Mouse (Mus musculus): ENCODE data around the gene Wdr93. TPM values are rescaled to one million over a fixed set of nuclear protein-coding genes. Genes with fewer than 3 reads are reported as not detected.

The Wdr93 gene
- 0.04 TPM for polyA plus RNA-seq (2012; fragmentation: generic; extraction: Trizol)
- long read RNA-seq, experiment 1: 0 reads
- long read RNA-seq, experiment 2: 0 reads

DNA sequence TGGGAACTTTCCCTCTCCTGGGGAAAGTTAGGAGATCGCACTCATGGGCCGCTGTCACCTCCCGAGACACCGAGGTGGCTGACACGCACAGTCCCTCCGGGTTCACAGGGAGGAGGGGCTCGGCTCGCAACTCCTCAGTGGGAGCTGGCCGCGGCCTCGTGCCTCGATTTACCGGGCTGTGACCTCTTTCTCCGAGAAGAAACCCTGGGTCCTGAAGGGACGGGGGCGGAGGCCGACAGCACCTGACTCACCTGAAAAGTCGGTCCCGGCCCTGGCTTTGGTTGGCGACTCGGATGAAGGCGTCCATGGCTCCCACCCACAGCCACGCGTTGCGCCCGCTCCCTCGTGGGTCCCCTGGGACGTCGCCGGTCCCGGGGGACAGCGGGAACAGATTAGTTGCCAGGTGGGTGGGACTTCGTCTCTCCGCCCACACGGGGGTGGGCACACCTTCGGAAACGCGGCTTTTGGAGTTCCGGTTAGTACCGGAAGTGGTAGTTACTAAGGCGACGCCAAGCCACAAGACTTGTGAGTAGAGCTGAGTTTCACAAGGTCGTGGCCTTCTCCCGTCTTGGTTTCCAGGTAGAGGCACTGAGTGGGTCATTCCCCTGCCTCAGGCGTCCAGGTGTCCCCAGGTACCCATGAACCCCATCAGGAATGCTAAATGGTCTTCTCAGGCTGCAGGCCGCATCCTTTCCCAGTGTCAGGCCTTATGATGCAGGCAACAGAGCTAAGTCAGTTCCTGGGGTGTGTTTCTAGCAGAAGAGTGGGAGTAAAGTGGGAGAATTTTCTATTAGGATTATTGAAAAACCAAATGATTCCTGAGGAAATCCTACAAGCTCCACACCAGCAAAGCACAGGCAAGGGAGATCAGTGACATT lies at the start of gene Wdr93, which contains the start of gene Pex11a:
Wdr93 (plus strand) TSS at position 505 of the 878 bp plus-strand sequence.
Pex11a (minus strand) TSS at position 473 of the 878 bp plus-strand sequence.
- peak within 1 kb of the TSS; percentile 81 for H3ac ChIP-seq (ENCODE audit: control insufficient read depth, insufficient read length, low read depth)
- no peaks in the 10 kb centered on the region for H3K79me3 ChIP-seq (ENCODE audit: low read depth)
- H3K79me2 ChIP-seq (ENCODE audit: control insufficient read depth, insufficient read depth): no peaks in the 10 kb centered on the region
- TF ChIP-seq MYOD1 (IDR thresholded peaks at IDR 0.05; ENCODE audit: control insufficient read depth, insufficient read length, low read depth) (no peak), FOSL1 (IDR thresholded peaks at IDR 0.05; ENCODE audit: insufficient read depth, low read length, poor library complexity, severe bottlenecking) (no peak), CEBPB (IDR thresholded peaks at IDR 0.05; ENCODE audit: low read depth) (no peak), MAX (IDR thresholded peaks at IDR 0.05) (no peak), MYOG (IDR thresholded peaks at IDR 0.05; ENCODE audit: control insufficient read depth, extremely low read depth, insufficient read length) (no peak)
- H3K27me3 ChIP-seq (ENCODE audit: control insufficient read depth, insufficient read depth, insufficient read length): no peaks in the 10 kb centered on the region
- no peaks in the 10 kb centered on the region for H3K36me3 ChIP-seq (ENCODE audit: control insufficient read depth, insufficient read depth)
- H3K4me3 ChIP-seq (ENCODE audit: insufficient read depth, poor library complexity, severe bottlenecking): peak within 1 kb of the TSS; percentile 45

DNA sequence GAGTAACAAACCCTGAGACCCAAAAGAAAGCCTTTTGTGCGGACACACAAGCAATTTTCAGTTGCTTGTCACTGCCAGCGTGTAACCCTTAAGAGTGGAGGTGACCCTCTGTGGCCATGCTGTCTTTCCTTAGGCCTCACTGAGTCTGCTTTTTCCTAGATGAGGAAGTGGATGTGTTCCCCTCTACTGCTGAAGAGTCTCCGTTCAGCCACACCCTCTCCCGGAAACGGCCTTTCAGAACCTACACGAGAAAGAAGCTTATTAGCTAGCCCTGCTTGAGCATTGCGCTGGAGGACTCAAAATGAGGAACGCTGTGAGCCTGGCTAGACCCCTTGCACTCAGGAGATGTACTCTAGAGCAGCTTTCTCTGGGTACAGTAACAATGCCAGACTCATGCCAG lies 46.5 kb upstream of the Wdr93 start:
- Histone ChIP-seq H3K79me3 (ENCODE audit: low read depth) (no peaks in the 10 kb centered on the region), H3K27me3 (ENCODE audit: control insufficient read depth, insufficient read depth, insufficient read length) (no peaks in the 10 kb centered on the region), H3K79me2 (ENCODE audit: control insufficient read depth, insufficient read depth) (no peaks in the 10 kb centered on the region), H3K4me3 (ENCODE audit: insufficient read depth, poor library complexity, severe bottlenecking) (no peak overlapping the region), H3ac (ENCODE audit: control insufficient read depth, insufficient read length, low read depth) (no peak overlapping the region), H3K36me3 (ENCODE audit: control insufficient read depth, insufficient read depth) (peaks cover 54% of the 10 kb centered on the region)
- TF ChIP-seq FOSL1 (IDR thresholded peaks at IDR 0.05; ENCODE audit: insufficient read depth, low read length, poor library complexity, severe bottlenecking) (no peak), CEBPB (IDR thresholded peaks at IDR 0.05; ENCODE audit: low read depth) (no peak), USF1 (IDR thresholded peaks at IDR 0.05; ENCODE audit: low read depth) (no peak), MYOD1 (IDR thresholded peaks at IDR 0.05; ENCODE audit: control insufficient read depth, insufficient read length, low read depth) (no peak), MYOG (IDR thresholded peaks at IDR 0.05; ENCODE audit: control insufficient read depth, extremely low read depth, insufficient read length) (no peak), CTCF (IDR thresholded peaks at IDR 0.05; ENCODE audit: control insufficient read depth, insufficient read depth, insufficient read length) (no peak), MAX (IDR thresholded peaks at IDR 0.05) (no peak)

DNA sequence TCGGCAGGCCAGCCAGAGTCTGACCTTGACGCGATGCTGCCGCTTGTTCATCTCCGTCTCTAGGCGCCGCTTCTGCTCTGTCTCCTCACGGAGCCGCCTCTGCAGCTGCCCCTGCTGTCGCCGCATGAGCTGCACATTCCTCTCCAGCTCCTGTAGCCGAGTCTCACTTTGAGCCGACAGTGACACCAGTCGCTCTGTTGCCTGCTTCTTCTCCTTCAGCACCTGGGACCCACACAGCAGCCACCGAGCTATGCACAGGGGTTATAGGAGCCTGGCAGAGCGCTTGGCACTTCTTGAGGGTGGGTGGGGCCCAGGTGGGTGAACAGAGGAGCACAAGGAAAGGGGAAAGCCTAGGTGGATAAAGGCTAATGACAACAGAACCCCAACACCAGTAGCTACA lies 40.2 kb upstream of the Wdr93 start:
- Histone ChIP-seq H3K36me3 (ENCODE audit: control insufficient read depth, insufficient read depth) (peaks cover 16% of the 10 kb centered on the region), H3K79me3 (ENCODE audit: low read depth) (no peaks in the 10 kb centered on the region), H3K27me3 (ENCODE audit: control insufficient read depth, insufficient read depth, insufficient read length) (no peaks in the 10 kb centered on the region), H3K79me2 (ENCODE audit: control insufficient read depth, insufficient read depth) (no peaks in the 10 kb centered on the region), H3ac (ENCODE audit: control insufficient read depth, insufficient read length, low read depth) (no peak overlapping the region), H3K4me3 (ENCODE audit: insufficient read depth, poor library complexity, severe bottlenecking) (no peak overlapping the region)
- no peak for TF ChIP-seq MYOG (IDR thresholded peaks at IDR 0.05; ENCODE audit: control insufficient read depth, extremely low read depth, insufficient read length)
- TF ChIP-seq USF1 (IDR thresholded peaks at IDR 0.05; ENCODE audit: low read depth): no peak
- no peak for TF ChIP-seq CEBPB (IDR thresholded peaks at IDR 0.05; ENCODE audit: low read depth)
- TF ChIP-seq MYOD1 (IDR thresholded peaks at IDR 0.05; ENCODE audit: control insufficient read depth, insufficient read length, low read depth): no peak
- TF ChIP-seq MAX (IDR thresholded peaks at IDR 0.05): no peak
- TF ChIP-seq CTCF (IDR thresholded peaks at IDR 0.05; ENCODE audit: control insufficient read depth, insufficient read depth, insufficient read length): no peak
- TF ChIP-seq FOSL1 (IDR thresholded peaks at IDR 0.05; ENCODE audit: insufficient read depth, low read length, poor library complexity, severe bottlenecking): no peak

DNA sequence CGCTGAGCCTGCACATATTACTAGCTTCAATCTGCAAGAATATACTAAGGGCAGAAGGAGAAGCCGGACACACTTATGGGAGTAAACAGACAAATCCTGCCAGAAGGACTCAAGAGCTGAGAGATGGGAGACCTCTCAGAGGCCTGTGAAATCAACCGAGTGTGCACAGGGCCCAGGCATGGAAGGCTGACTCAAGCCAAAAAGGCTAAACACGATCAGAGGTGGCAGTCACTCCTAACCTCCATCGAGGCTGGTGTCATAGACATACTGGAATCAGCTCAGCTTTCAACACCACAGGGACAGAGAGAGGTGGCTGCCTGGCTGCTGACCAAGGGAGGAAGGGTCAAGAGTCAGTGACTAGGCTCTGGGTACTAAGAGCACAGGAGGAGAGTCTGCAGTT lies 37.8 kb upstream of the Wdr93 start:
- H3K36me3 ChIP-seq (ENCODE audit: control insufficient read depth, insufficient read depth): peaks cover 14% of the 10 kb centered on the region

DNA sequence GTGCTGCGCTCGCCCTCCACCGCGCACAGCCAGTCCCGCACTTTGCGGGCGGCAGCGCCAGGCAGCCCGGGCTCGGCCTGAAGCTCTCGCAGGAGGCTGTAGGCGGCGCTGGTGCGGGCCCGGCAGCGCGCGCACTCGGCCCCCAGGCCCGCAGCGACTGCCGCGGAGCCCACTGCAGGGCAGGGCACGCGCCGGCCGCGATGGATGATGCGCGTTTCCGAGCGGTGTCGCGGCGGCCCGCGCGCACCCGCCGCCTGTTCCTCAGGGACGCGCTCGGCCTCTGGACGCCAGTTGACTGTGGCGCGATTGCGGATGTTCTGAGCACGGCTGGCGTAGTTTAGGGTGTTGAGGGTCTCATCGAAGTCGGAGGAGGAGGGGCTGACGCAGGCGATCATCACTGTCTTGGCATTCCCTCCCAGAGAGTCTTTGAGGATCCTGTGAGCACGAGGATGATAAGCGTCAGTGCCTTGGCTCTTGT lies 32.8 kb upstream of the Wdr93 start:
- no peaks in the 10 kb centered on the region for H3K36me3 ChIP-seq (ENCODE audit: control insufficient read depth, insufficient read depth)
- H3ac ChIP-seq (ENCODE audit: control insufficient read depth, insufficient read length, low read depth): no peak overlapping the region
- TF ChIP-seq USF1 (IDR thresholded peaks at IDR 0.05; ENCODE audit: low read depth) (no peak), MYOD1 (IDR thresholded peaks at IDR 0.05; ENCODE audit: control insufficient read depth, insufficient read length, low read depth) (no peak), FOSL1 (IDR thresholded peaks at IDR 0.05; ENCODE audit: insufficient read depth, low read length, poor library complexity, severe bottlenecking) (no peak), MYOG (IDR thresholded peaks at IDR 0.05; ENCODE audit: control insufficient read depth, extremely low read depth, insufficient read length) (no peak), MAX (IDR thresholded peaks at IDR 0.05) (no peak), CEBPB (IDR thresholded peaks at IDR 0.05; ENCODE audit: low read depth) (no peak), CTCF (IDR thresholded peaks at IDR 0.05; ENCODE audit: control insufficient read depth, insufficient read depth, insufficient read length) (no peak)

More for the DNA sequence above, 37.8 kb upstream of the Wdr93 start:
- no peaks in the 10 kb centered on the region for H3K27me3 ChIP-seq (ENCODE audit: control insufficient read depth, insufficient read depth, insufficient read length)
- TF ChIP-seq MAX (IDR thresholded peaks at IDR 0.05): no peak
- no peak for TF ChIP-seq FOSL1 (IDR thresholded peaks at IDR 0.05; ENCODE audit: insufficient read depth, low read length, poor library complexity, severe bottlenecking)
- no peak overlapping the region for H3K4me3 ChIP-seq (ENCODE audit: insufficient read depth, poor library complexity, severe bottlenecking)
- H3K79me2 ChIP-seq (ENCODE audit: control insufficient read depth, insufficient read depth): no peaks in the 10 kb centered on the region
- H3ac ChIP-seq (ENCODE audit: control insufficient read depth, insufficient read length, low read depth): no peak overlapping the region
- H3K79me3 ChIP-seq (ENCODE audit: low read depth): no peaks in the 10 kb centered on the region

More for the DNA sequence above, 32.8 kb upstream of the Wdr93 start:
- Histone ChIP-seq H3K27me3 (ENCODE audit: control insufficient read depth, insufficient read depth, insufficient read length) (no peaks in the 10 kb centered on the region), H3K79me2 (ENCODE audit: control insufficient read depth, insufficient read depth) (no peaks in the 10 kb centered on the region), H3K79me3 (ENCODE audit: low read depth) (no peaks in the 10 kb centered on the region), H3K4me3 (ENCODE audit: insufficient read depth, poor library complexity, severe bottlenecking) (no peak overlapping the region)
